Mouse (Mus musculus) embryonic facial prominence, embryonic 13.5 days (tissue): ENCODE measurements at regions not wholly inside any gene's neighbourhood (a gene's known extent, or its start where the extent isn't known, plus 50 kb on each side); places are given as distances from the start of the nearest gene placed in this dataset.

Source experiments
- ATAC-seq: fragments of 200-750 bp; cut with Nextera tagmentation; 2 replicates; pipeline ENCODE4 v1.8.0; 2017; ENCODE audit warnings: low read depth; ENCODE audit not compliant: insufficient number of reproducible peaks, insufficient read depth, low FRiP score, low TSS enrichment
- H3K27ac ChIP-seq: fragments of 300-500 bp; sonication (generic); 2 replicates; pipeline ENCODE4 v1.5.1; 2015; ENCODE audit warnings: moderate library complexity, mild to moderate bottlenecking, inconsistent platforms
- H3K27me3 ChIP-seq: fragments of 300-500 bp; sonication (generic); 2 replicates; pipeline ENCODE4 v1.6.1; 2015; ENCODE audit warnings: mild to moderate bottlenecking, inconsistent platforms
- H3K36me3 ChIP-seq: fragments of 300-500 bp; sonication (generic); 2 replicates; pipeline ENCODE4 v1.6.1; 2015; ENCODE audit warnings: mild to moderate bottlenecking, inconsistent platforms
- H3K4me1 ChIP-seq: fragments of 300-500 bp; sonication (generic); 2 replicates; pipeline ENCODE4 v1.6.1; 2015; ENCODE audit warnings: inconsistent platforms
- H3K4me2 ChIP-seq: fragments of 300-500 bp; sonication (generic); 2 replicates; pipeline ENCODE4 v1.6.1; 2015; ENCODE audit warnings: moderate library complexity, mild to moderate bottlenecking, inconsistent platforms
- H3K4me3 ChIP-seq: fragments of 300-500 bp; sonication (generic); 2 replicates; pipeline ENCODE4 v1.5.1; 2015; ENCODE audit warnings: mild to moderate bottlenecking, inconsistent platforms
- H3K9ac ChIP-seq: fragments of 300-500 bp; sonication (generic); 2 replicates; pipeline ENCODE4 v1.6.1; 2015; ENCODE audit warnings: mild to moderate bottlenecking, inconsistent platforms
- H3K9me3 ChIP-seq: fragments of 300-500 bp; sonication (generic); 2 replicates; pipeline ENCODE4 v1.6.1; 2016; ENCODE audit warnings: inconsistent platforms
- WGBS: fragments of 180-500 bp; shearing (Covaris S2); methylation state at CpG from one replicate; pipeline ENCODE4 v1.1.7; 2015; ENCODE audit warnings: mixed read lengths; 5-methylcytosine and 5-hydroxymethylcytosine counted together

GRCm38 (mm10) chr1:72764522-72764921 lies 53.4 kb downstream of the Rpl37a start:
- Histone ChIP-seq H3K9ac (peak overlapping the region; percentile 12; the same call in 1 of the 2 replicates), H3K27me3 (no peaks in the 10 kb centered on the region), H3K4me3 (no peak overlapping the region), H3K36me3 (no peaks in the 10 kb centered on the region), H3K4me1 (peaks cover 9% of the 10 kb centered on the region; the same call in 1 of the 2 replicates), H3K27ac (peak overlapping the region; percentile 66), H3K4me2 (no peak overlapping the region), H3K9me3 (no peaks in the 10 kb centered on the region)
- ATAC-seq = peak; percentile 34; the same call in 1 of the 2 replicates
- 79% methylated on average over 10 of the region's 10 CpGs for WGBS

DNA sequence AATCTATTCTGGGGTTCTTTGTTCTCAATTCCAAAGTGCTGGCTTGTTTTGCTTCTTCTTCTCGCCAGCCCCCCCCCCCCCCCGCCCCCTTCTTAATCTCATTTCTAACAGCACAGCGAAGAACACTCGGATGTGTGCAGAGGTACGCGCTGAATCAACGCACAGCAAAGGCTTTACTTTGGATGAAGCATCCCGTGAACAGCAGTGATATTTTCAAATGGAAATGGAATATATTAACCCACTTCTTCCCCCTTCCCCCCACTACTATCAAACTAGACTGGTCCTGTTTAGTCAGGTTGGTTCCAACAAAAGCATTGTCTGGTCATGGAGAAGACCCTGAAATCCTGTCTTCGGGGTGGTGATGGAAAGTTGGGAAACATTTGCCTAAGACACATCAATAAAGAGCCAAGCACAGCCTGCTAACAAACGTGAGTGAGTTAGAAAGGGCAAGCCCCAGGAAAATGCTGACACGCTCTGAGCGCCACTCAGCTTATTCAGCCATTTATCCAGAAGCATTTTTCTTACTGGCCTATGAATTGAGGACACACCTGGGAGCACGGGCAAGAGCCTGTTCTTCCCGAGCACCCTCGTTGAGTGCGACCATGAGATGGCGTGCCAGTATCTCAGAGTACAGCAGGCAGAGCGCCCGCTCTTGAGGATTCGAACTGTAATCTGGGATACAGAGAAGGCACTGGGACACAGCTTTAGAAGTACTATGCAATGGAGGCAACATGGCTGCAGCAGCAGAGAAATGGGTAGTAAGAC lies 54.1 kb downstream of the Rpl37a start:
- H3K27ac ChIP-seq = no peak overlapping the region
- H3K9me3 ChIP-seq = no peaks in the 10 kb centered on the region
- peaks cover 9% of the 10 kb centered on the region; the same call in 1 of the 2 replicates for H3K4me1 ChIP-seq
- 69% methylated on average over 20 of the region's 20 CpGs for WGBS
- ATAC-seq = no peak
- H3K9ac ChIP-seq = no peak overlapping the region
- H3K36me3 ChIP-seq = no peaks in the 10 kb centered on the region
- H3K4me3 ChIP-seq = no peak overlapping the region
- no peak overlapping the region for H3K4me2 ChIP-seq
- no peaks in the 10 kb centered on the region for H3K27me3 ChIP-seq

GRCm38 (mm10) chr1:72769428-72769827 lies 54.9 kb upstream of the Igfbp2 start:
- Histone ChIP-seq H3K4me2 (no peak overlapping the region), H3K9ac (no peak overlapping the region), H3K36me3 (no peaks in the 10 kb centered on the region), H3K4me1 (peaks cover 11% of the 10 kb centered on the region), H3K27ac (no peak overlapping the region), H3K27me3 (no peaks in the 10 kb centered on the region), H3K4me3 (no peak overlapping the region), H3K9me3 (no peaks in the 10 kb centered on the region)
- no peak for ATAC-seq
- 90% methylated on average over 7 of the region's 7 CpGs for WGBS

- H3K36me3 ChIP-seq = no peaks in the 10 kb centered on the region
- H3K9me3 ChIP-seq = no peaks in the 10 kb centered on the region
- H3K27ac ChIP-seq = 0 out of 2 replicates have a peak overlapping the region, but pooled peaks have one; percentile 22
- 73% methylated on average over 5 of the region's 5 CpGs for WGBS
- H3K4me3 ChIP-seq = no peak overlapping the region
- no peak overlapping the region for H3K4me2 ChIP-seq
- no peak for ATAC-seq
- H3K9ac ChIP-seq = no peak overlapping the region
- H3K27me3 ChIP-seq = no peaks in the 10 kb centered on the region
- H3K4me1 ChIP-seq = peaks cover 7% of the 10 kb centered on the region
Measured at GRCm38 (mm10) chr1:72772708-72773107, 51.6 kb upstream of the Igfbp2 start.

GRCm38 (mm10) chr1:72773234-72773633 lies 51.1 kb upstream of the Igfbp2 start:
- WGBS = 74% methylated on average over 3 of the region's 3 CpGs
- Histone ChIP-seq H3K9me3 (no peaks in the 10 kb centered on the region), H3K36me3 (no peaks in the 10 kb centered on the region), H3K4me3 (no peak overlapping the region), H3K27me3 (no peaks in the 10 kb centered on the region), H3K9ac (no peak overlapping the region), H3K27ac (no peak overlapping the region), H3K4me1 (peaks cover 8% of the 10 kb centered on the region), H3K4me2 (no peak overlapping the region)
- ATAC-seq = no peak
